Mouse (Mus musculus) small intestine, adult 2 months (tissue): ENCODE results near the gene Bckdk.

Experiments
- CTCF ChIP-seq: fragments of 200-500 bp; IDR thresholded peaks from 2 replicates; pipeline ENCODE4 v1.5.1; 2012; ENCODE audit warnings: low read depth, mild to moderate bottlenecking, control low read depth, inconsistent platforms, low read length, moderate library complexity, mixed read lengths; ENCODE audit not compliant: insufficient replicate concordance, insufficient read length; ENCODE audit errors: extremely low read depth
- POLR2A ChIP-seq: fragments of 200-500 bp; IDR thresholded peaks from 2 replicates; pipeline ENCODE4 v1.6.1; 2012; ENCODE audit warnings: low read depth, mild to moderate bottlenecking, control low read depth, inconsistent platforms, low read length, moderate library complexity

- no peak for TF ChIP-seq CTCF
- no peak for TF ChIP-seq POLR2A
These were observed 6.3 kb upstream of the Bckdk start for GRCm38 (mm10) chr7:127897542-127897941.
